11 mouse cellular contexts compared by ENCODE assay signal in the genomic region with DNA sequence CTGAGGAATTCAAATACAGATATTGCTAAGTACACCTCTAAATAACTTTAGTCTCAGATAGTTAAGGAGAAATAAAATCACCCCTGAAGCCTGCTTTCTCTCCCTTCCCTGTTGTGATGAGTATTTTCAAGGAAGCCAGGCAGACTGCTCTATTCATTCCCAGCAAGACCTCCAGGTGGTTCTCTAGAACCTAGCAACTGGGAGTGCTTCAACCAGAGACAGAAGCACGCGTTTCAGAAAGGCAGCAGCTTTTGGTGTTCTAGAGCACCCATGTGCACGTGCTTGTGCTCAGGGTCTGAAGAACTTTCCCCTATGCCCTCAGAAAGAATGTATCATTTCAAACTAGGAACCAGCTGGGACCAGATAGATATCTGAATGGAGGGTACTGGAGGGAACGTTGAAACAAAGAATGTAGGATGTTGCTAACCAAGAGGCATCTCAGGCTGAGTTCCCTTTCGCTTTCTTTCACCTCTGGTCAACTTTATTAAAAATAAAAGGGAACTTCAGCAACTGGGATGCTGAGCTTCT. TPM values are rescaled to one million over a fixed set of nuclear protein-coding genes. Genes with fewer than 3 reads are reported as not detected.
DNase-seq lines count a peak whose midpoint lies in the region; ATAC-seq lines count a peak whose summit lies in the region.
"Had no signal": no experiment of that assay in that cellular context is flagged by ENCODE, and none has a peak within 500 bp of the region (broad histone marks: within the 10 kb centered on the region; RNA-seq: fewer than 3 reads in every experiment).

No protein-coding gene starts in this region.

- H3K36me3 ChIP-seq in heart, embryonic 13.5 days, result no peaks in the 10 kb centered on the region
- H3K36me3 ChIP-seq in forebrain, embryonic 16.5 days (ENCODE audit: control insufficient read depth, insufficient read depth), result no peaks in the 10 kb centered on the region
- H3K36me3 ChIP-seq in midbrain, embryonic 13.5 days, result no peaks in the 10 kb centered on the region
- H3K36me3 ChIP-seq: liver, embryonic 13.5 days had no signal

- WGBS in heart, embryonic 13.5 days, result 15% methylated on average over 5 of the region's 5 CpGs
- 22% methylated on average over 5 of the region's 5 CpGs for WGBS in forebrain, embryonic 16.5 days
- 18% methylated on average over 5 of the region's 5 CpGs for WGBS in midbrain, embryonic 13.5 days

- H3K9ac ChIP-seq in heart, embryonic 13.5 days, result no peak overlapping the region
- H3K9ac ChIP-seq in forebrain, embryonic 16.5 days (replicated peaks; ENCODE audit: low read depth, low read length), result peak overlapping the region; percentile 92
- H3K9ac ChIP-seq in midbrain, embryonic 13.5 days (replicated peaks), result peak overlapping the region; percentile 93
- H3K9ac ChIP-seq: liver, embryonic 13.5 days had no signal

- no peak for ATAC-seq in heart, embryonic 13.5 days (ENCODE audit: extremely low read depth, insufficient number of reproducible peaks, low FRiP score, low TSS enrichment)
- no peak for ATAC-seq in forebrain, embryonic 16.5 days
- ATAC-seq in midbrain, embryonic 13.5 days, result no peak

- H3K4me1 ChIP-seq in heart, embryonic 13.5 days, result peaks cover 27% of the 10 kb centered on the region
- H3K4me1 ChIP-seq in forebrain, embryonic 16.5 days (replicated peaks; ENCODE audit: control insufficient read depth, insufficient read depth, low read length), result peaks cover 15% of the 10 kb centered on the region
- peaks cover 19% of the 10 kb centered on the region for H3K4me1 ChIP-seq in midbrain, embryonic 13.5 days (replicated peaks)
- H3K4me1 ChIP-seq: liver, embryonic 13.5 days had no signal

- intact Hi-C loops in heart, postnatal 36 days (cut with DNase I), result no loop called here

- no peak overlapping the region for H3K27ac ChIP-seq in heart, embryonic 13.5 days (replicated peaks)
- peak overlapping the region; percentile 98 for H3K27ac ChIP-seq in forebrain, embryonic 16.5 days (ENCODE audit: low read length)
- peak overlapping the region; percentile 92 for H3K27ac ChIP-seq in midbrain, embryonic 13.5 days
- H3K27ac ChIP-seq: liver, embryonic 13.5 days had no signal

- no peaks in the 10 kb centered on the region for H3K9me3 ChIP-seq in heart, embryonic 13.5 days
- no peaks in the 10 kb centered on the region for H3K9me3 ChIP-seq in forebrain, embryonic 16.5 days (ENCODE audit: control insufficient read depth, low read length)
- no peaks in the 10 kb centered on the region for H3K9me3 ChIP-seq in midbrain, embryonic 13.5 days
- H3K9me3 ChIP-seq: liver, embryonic 13.5 days had no signal

- H3K4me3 ChIP-seq in heart, embryonic 13.5 days, result peak overlapping the region; percentile 69
- peak overlapping the region; percentile 70 for H3K4me3 ChIP-seq in forebrain, embryonic 16.5 days (replicated peaks; ENCODE audit: low read length)
- peak overlapping the region; percentile 85 for H3K4me3 ChIP-seq in midbrain, embryonic 13.5 days (replicated peaks)
- H3K4me3 ChIP-seq: liver, embryonic 13.5 days had no signal

- DNase-seq in heart, postnatal 36 days, result no peak
- peak; percentile 46 for DNase-seq in brain, adult 2 months (ENCODE audit: low read depth, low spot score)
- DNase-seq in thymus, postnatal 4 days, result no peak
- DNase-seq in thymus, postnatal 36 days, result no peak
- DNase-seq in gastrocnemius, postnatal 10 days, result no peak
- DNase-seq: heart, adult 11 months; liver, embryonic 13.5 days had no signal

- peaks cover 49% of the 10 kb centered on the region for H3K27me3 ChIP-seq in heart, embryonic 13.5 days (replicated peaks)
- H3K27me3 ChIP-seq in forebrain, embryonic 16.5 days (replicated peaks; ENCODE audit: control insufficient read depth, insufficient read depth, low read length), result no peaks in the 10 kb centered on the region
- peaks cover 11% of the 10 kb centered on the region; the same call in 1 of the 2 replicates for H3K27me3 ChIP-seq in midbrain, embryonic 13.5 days

- H3K4me2 ChIP-seq in heart, embryonic 13.5 days, result peak overlapping the region; percentile 100
- peak overlapping the region; percentile 74 for H3K4me2 ChIP-seq in forebrain, embryonic 16.5 days (ENCODE audit: low read length)
- H3K4me2 ChIP-seq in midbrain, embryonic 13.5 days (replicated peaks), result peak overlapping the region; percentile 83
- H3K4me2 ChIP-seq: liver, embryonic 13.5 days had no signal

RNA-seq across cellular contexts. Expression of a gene that starts 2.8 kb away (rescaled TPM):
- 0.07 and 0.22 TPM in 2 replicates for polyA plus RNA-seq in heart, embryonic 13.5 days (2015; fragmentation: Nextera tagmentation; extraction: Ambion mirVana)
- total RNA-seq in heart, postnatal 36 days (2021), result not detected
- polyA plus RNA-seq in forebrain, embryonic 16.5 days (2015; fragmentation: Nextera tagmentation; extraction: Ambion mirVana), result 13.0 and 19.3 TPM in 2 replicates
- 8.3 and 9.2 TPM in 2 replicates for polyA plus RNA-seq in midbrain, embryonic 13.5 days (2015; fragmentation: Nextera tagmentation; extraction: Ambion mirVana)
- total RNA-seq in gastrocnemius, postnatal 10 days (2021), result under 1 TPM; 0.18 to 0.19 TPM
- polyA plus RNA-seq: small intestine, adult 2 months had no signal
